Mouse (Mus musculus) G1E-ER4 (cell line): ENCODE data around the gene Arhgap31. TPM values are rescaled to one million over a fixed set of nuclear protein-coding genes. Genes with fewer than 3 reads are reported as not detected.

Experiments
- GATA1 ChIP-seq: IDR thresholded peaks from one replicate; pipeline ENCODE4 v1.8.0; 2012; ENCODE audit warnings: low read length, inconsistent platforms
- polyA plus RNA-seq: library from polyadenylated mRNA; stranded (reverse); fragments of >175 nt; gene quantifications from 2 replicates; pipeline ENCODE4 v1.2.3, GENCODE M21; 2012

Gene Arhgap31
- polyA plus RNA-seq, 1 experiment: 0.06 TPM

GRCm38 (mm10) chr16:38608687-38609086 lies 104.4 kb downstream of the Arhgap31 start:
- no peak for TF ChIP-seq GATA1

GRCm38 (mm10) chr16:38606509-38606908 lies 106.6 kb downstream of the Arhgap31 start:
- TF ChIP-seq GATA1: no peak

GRCm38 (mm10) chr16:38602989-38603804 lies 109.9 kb downstream of the Arhgap31 start:
- no peak for TF ChIP-seq GATA1

- TF ChIP-seq GATA1: no peak
These were observed 113.9 kb downstream of the Arhgap31 start for GRCm38 (mm10) chr16:38598986-38599680.

GRCm38 (mm10) chr16:38596651-38597050 lies 116.4 kb downstream of the Arhgap31 start:
- no peak for TF ChIP-seq GATA1

GRCm38 (mm10) chr16:38596099-38596498 lies 117.0 kb downstream of the Arhgap31 start:
- TF ChIP-seq GATA1: no peak

GRCm38 (mm10) chr16:38594435-38594834 lies 118.6 kb downstream of the Arhgap31 start:
- TF ChIP-seq GATA1: no peak

GRCm38 (mm10) chr16:38592946-38593345 lies 120.1 kb downstream of the Arhgap31 start:
- no peak for TF ChIP-seq GATA1

GRCm38 (mm10) chr16:38592026-38592678 lies 120.9 kb downstream of the Arhgap31 start:
- no peak for TF ChIP-seq GATA1

GRCm38 (mm10) chr16:38591506-38591905 lies 121.6 kb downstream of the Arhgap31 start:
- TF ChIP-seq GATA1: no peak

- TF ChIP-seq GATA1: no peak
These were observed 125.5 kb downstream of the Arhgap31 start for GRCm38 (mm10) chr16:38587572-38587971.

- no peak for TF ChIP-seq GATA1
These were observed 125.9 kb downstream of the Arhgap31 start for GRCm38 (mm10) chr16:38587163-38587562.

- no peak for TF ChIP-seq GATA1
These were observed 127.9 kb downstream of the Arhgap31 start for GRCm38 (mm10) chr16:38585186-38585585.

GRCm38 (mm10) chr16:38584761-38585160 lies 128.3 kb downstream of the Arhgap31 start:
- no peak for TF ChIP-seq GATA1

- no peak for TF ChIP-seq GATA1
These were observed 141.6 kb downstream of the Arhgap31 start for GRCm38 (mm10) chr16:38571481-38571880.

GRCm38 (mm10) chr16:38568192-38568591 lies 144.9 kb downstream of the Arhgap31 start:
- TF ChIP-seq GATA1: no peak
